Mouse (Mus musculus) adrenal gland, adult (tissue): ENCODE results near the gene Rap1gap.
A peak's percentile ranks its signal among the peaks of the same experiment; 100 is the strongest.

Experiments used
- DNase-seq, 2 experiments: peaks; one replicate each; pipeline ENCODE4 v3.0.0; 2022 to 2023; ENCODE audit warnings: low spot score in 1 of 2; ENCODE audit not compliant: inconsistent age in 2 of 2

The Rap1gap gene

GRCm38 (mm10) chr4:137721563-137721962 lies 57.0 kb downstream of the Rap1gap start:
- peak in 1 of 2 experiments; percentile 55 for DNase-seq

- no peak for DNase-seq
Measured at GRCm38 (mm10) chr4:137722230-137722629, 57.7 kb downstream of the Rap1gap start.

- DNase-seq, result peak; percentile 77 to 91
Measured at GRCm38 (mm10) chr4:137722692-137723427, 58.3 kb downstream of the Rap1gap start.

- DNase-seq, result no peak
Measured at GRCm38 (mm10) chr4:137723527-137723926, 59.0 kb downstream of the Rap1gap start.

GRCm38 (mm10) chr4:137724212-137724611 lies 59.7 kb downstream of the Rap1gap start:
- peak; percentile 51 to 73 for DNase-seq

- DNase-seq, result peak; percentile 69 to 83
Measured at GRCm38 (mm10) chr4:137724766-137725165, 60.2 kb downstream of the Rap1gap start.

GRCm38 (mm10) chr4:137725541-137726145 lies 61.1 kb downstream of the Rap1gap start:
- no peak for DNase-seq

- no peak for DNase-seq
Measured at GRCm38 (mm10) chr4:137726739-137727505, 62.4 kb downstream of the Rap1gap start.

- DNase-seq, result peak; percentile 47 to 54
Measured at GRCm38 (mm10) chr4:137727506-137728187, 63.1 kb downstream of the Rap1gap start.

- DNase-seq, result no peak
Measured at GRCm38 (mm10) chr4:137728399-137729154, 64.1 kb downstream of the Rap1gap start.

- peak in 1 of 2 experiments; percentile 54 for DNase-seq
Measured at GRCm38 (mm10) chr4:137729155-137729855, 64.8 kb downstream of the Rap1gap start.

GRCm38 (mm10) chr4:137730134-137730533 lies 65.6 kb downstream of the Rap1gap start:
- peak; percentile 90 to 97 for DNase-seq

- DNase-seq, result peak; percentile 72 to 79
Measured at GRCm38 (mm10) chr4:137730757-137731156, 66.2 kb downstream of the Rap1gap start.

- no peak for DNase-seq
Measured at GRCm38 (mm10) chr4:137731891-137732290, 67.4 kb downstream of the Rap1gap start.

- DNase-seq, result no peak
Measured at GRCm38 (mm10) chr4:137732361-137732760, 67.8 kb downstream of the Rap1gap start.

- DNase-seq, result no peak
Measured at GRCm38 (mm10) chr4:137732962-137733361, 68.4 kb downstream of the Rap1gap start.

GRCm38 (mm10) chr4:137733459-137733858 lies 68.9 kb downstream of the Rap1gap start:
- DNase-seq, result no peak

- DNase-seq, result no peak
Measured at GRCm38 (mm10) chr4:137736220-137736701, 71.7 kb downstream of the Rap1gap start.

- DNase-seq, result peak; percentile 56
Measured at GRCm38 (mm10) chr4:137737760-137738159, 73.2 kb downstream of the Rap1gap start.
